Mouse (Mus musculus) left cerebral cortex, adult 2 months (tissue): ENCODE data around the gene Pigs. TPM values are rescaled to one million over a fixed set of nuclear protein-coding genes. Genes with fewer than 3 reads are reported as not detected.

Experiments used
- DNase-seq, 2 experiments: peaks; one replicate each; pipeline ENCODE4 v3.0.0; 2021 to 2022; ENCODE audit warnings: low spot score in 2 of 2, mixed read lengths in 1 of 2; ENCODE audit errors: extremely low spot score in 1 of 2
- H3K27ac ChIP-seq: fragments of 200-600 bp; 2 replicates; pipeline ENCODE4 v1.8.1; 2022
- H3K4me3 ChIP-seq: fragments of 200-600 bp; 2 replicates; pipeline ENCODE4 v1.8.1; 2022
- CTCF ChIP-seq: fragments of 200-600 bp; IDR thresholded peaks from 2 replicates; pipeline ENCODE4 v1.8.1; 2022; ENCODE audit warnings: antibody characterized with exemption, mild to moderate bottlenecking, moderate library complexity
- intact Hi-C: fragments of 180-260 bp; cut with DNase I; formaldehyde crosslinking; loops from one replicate; pipeline ENCODE4 v1.15.1; 2025
- total RNA-seq, 2 experiments: library from RNA; stranded (reverse); gene quantifications; 2 replicates each; pipeline ENCODE4 v1.2.3; 2021

Gene Pigs
- total RNA-seq, 2 experiments from 2014 or later: 60.7 to 62.8 TPM

GRCm38 (mm10) chr11:78343381-78344327 lies 15.4 kb downstream of the Pigs start, which contains the start of gene Unc119:
Gene Unc119 (plus strand): TSS chr11:78343482.
- H3K27ac ChIP-seq: peak within 1 kb of the TSS; percentile 81
- peak within 1 kb of the TSS; percentile 91 for H3K4me3 ChIP-seq
- no peak for TF ChIP-seq CTCF
- intact Hi-C loops: no loop called here
- peak; percentile 73 to 77 for DNase-seq

- intact Hi-C loops: no loop called here
- TF ChIP-seq CTCF: no peak
- H3K27ac ChIP-seq: no peak overlapping the region
- DNase-seq: no peak
- H3K4me3 ChIP-seq: peak overlapping the region; percentile 91
These were observed 16.2 kb downstream of the Pigs start for GRCm38 (mm10) chr11:78344328-78344889.

GRCm38 (mm10) chr11:78344890-78345715 lies 16.9 kb downstream of the Pigs start:
- no peak for DNase-seq
- peak overlapping the region; percentile 7; the same call in 1 of the 2 replicates for H3K4me3 ChIP-seq
- TF ChIP-seq CTCF: no peak
- intact Hi-C loops: loop anchor here (5.0 kb wide), 1 partner anchor 83 kb away; the partner anchor contains the start of gene 2610507B11Rik
- H3K27ac ChIP-seq: no peak overlapping the region

- no peak for TF ChIP-seq CTCF
- H3K27ac ChIP-seq: no peak overlapping the region
- no peak for DNase-seq
- intact Hi-C loops: loop anchor here (5.0 kb wide), 1 partner anchor 84 kb away; the partner anchor contains the start of gene 2610507B11Rik
- no peak overlapping the region for H3K4me3 ChIP-seq
These were observed 17.6 kb downstream of the Pigs start for GRCm38 (mm10) chr11:78345801-78346200.

- no peak for DNase-seq
- H3K27ac ChIP-seq: no peak overlapping the region
- H3K4me3 ChIP-seq: no peak overlapping the region
- TF ChIP-seq CTCF: no peak
- intact Hi-C loops: loop anchor here (5.0 kb wide), 1 partner anchor 84 kb away; the partner anchor contains the start of gene 2610507B11Rik
These were observed 18.3 kb downstream of the Pigs start for GRCm38 (mm10) chr11:78346326-78347069.

- DNase-seq: peak; percentile 51 to 63
- no peak overlapping the region for H3K27ac ChIP-seq
- H3K4me3 ChIP-seq: no peak overlapping the region
- intact Hi-C loops: loop anchor here (5.0 kb wide), 1 partner anchor 85 kb away; the partner anchor contains the start of gene 2610507B11Rik
- TF ChIP-seq CTCF: peak; percentile 96
These were observed 19.0 kb downstream of the Pigs start for GRCm38 (mm10) chr11:78347070-78347754.

DNA sequence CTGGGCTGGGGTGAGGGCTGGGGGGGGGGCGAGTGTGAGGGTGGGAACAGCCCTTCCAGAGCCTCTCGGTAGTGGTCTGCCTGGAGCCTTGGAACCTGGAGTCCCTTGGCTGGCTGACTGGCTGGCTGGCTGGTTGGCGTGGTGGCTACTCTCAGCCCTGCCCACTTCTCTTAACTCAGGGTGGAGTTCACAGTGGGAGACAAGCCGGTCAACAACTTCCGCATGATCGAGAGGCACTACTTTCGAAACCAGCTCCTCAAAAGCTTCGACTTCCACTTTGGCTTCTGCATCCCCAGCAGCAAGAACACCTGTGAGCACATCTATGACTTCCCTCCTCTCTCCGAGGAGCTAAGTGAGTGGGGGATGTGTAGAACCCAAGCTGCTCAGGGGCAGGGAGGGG lies 19.7 kb downstream of the Pigs start:
- DNase-seq: no peak
- no peak for TF ChIP-seq CTCF
- Histone ChIP-seq H3K4me3 (no peak overlapping the region), H3K27ac (no peak overlapping the region)
- intact Hi-C loops: loop anchor here (5.0 kb wide), 1 partner anchor 86 kb away; the partner anchor contains the start of gene 2610507B11Rik

DNA sequence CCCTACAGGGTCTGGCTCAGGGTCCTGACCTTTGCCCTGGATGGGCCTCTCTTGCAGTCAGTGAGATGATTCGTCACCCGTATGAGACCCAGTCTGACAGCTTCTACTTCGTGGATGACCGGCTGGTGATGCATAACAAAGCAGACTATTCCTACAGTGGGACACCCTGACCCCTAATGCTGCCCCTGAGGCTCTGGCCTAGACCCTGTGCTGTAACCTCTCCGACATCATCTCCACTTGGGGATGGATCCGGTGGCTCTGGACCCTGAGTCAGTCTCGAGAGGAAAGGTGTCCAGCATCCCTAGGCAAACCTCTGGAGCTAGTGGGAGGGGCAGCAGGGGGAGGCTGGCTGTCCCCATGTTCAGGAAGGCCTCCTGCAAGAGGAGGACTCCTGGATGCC lies 20.3 kb downstream of the Pigs start:
- DNase-seq: no peak
- no peak for TF ChIP-seq CTCF
- Histone ChIP-seq H3K27ac (no peak overlapping the region), H3K4me3 (no peak overlapping the region)
- intact Hi-C loops: loop anchor here (5.0 kb wide), 1 partner anchor 86 kb away; the partner anchor contains the start of gene 2610507B11Rik

DNA sequence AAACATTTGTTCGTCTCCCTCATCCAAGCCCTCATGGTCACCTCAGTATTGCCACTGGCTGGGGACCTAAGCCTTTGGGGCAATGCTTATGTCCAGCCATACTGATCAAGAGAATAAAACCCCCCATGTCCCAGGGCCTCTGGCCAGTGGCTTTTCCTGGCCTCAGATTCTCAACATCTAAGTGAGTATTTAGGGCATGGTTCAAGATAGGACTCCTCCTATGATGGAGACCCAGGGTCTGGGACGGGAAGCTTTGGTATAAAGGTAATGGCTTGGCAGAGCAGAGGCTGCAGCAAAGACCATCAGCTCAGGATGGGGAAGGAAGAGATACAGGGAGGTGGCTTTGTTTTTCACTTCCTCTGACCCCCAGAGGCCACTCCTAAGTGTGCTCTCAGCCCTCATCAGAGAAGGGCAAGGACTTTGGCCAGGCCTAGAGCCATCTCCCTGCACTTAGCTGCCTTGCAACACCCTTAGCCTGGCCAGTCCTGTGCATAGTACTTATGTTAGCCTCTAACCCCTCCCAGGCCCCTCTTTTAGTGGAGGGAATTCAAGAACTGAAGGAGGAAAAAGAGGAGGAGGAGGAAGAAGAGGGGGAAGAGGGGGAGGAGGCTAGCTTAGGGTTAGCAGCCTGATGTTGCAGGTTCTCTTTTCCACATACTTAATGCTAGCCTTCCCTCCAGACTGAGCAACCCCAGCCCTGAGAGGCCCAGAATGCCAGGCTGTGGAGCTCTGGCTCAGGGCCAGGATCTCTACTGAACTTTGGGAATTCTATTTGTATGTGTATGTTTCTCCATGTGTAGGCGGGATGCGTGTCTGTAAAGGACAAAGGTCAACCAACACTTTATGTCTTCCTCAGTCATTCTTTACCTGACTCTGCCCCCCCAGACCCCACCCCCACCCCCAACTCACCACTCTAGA lies 21.5 kb downstream of the Pigs start:
- Histone ChIP-seq H3K4me3 (no peak overlapping the region), H3K27ac (no peak overlapping the region)
- TF ChIP-seq CTCF: no peak
- no peak for DNase-seq
- intact Hi-C loops: loop anchor here (5.0 kb wide), 1 partner anchor 87 kb away; the partner anchor contains the start of gene 2610507B11Rik
